ENCODE assay signal across 8 mouse cellular contexts in genomic region chr5:123993263-123994036, GRCm38 (mm10). TPM values are rescaled to one million over a fixed set of nuclear protein-coding genes. Genes with fewer than 3 reads are reported as not detected.
DNase-seq lines count a peak whose midpoint lies in the region; ATAC-seq lines count a peak whose summit lies in the region.

No protein-coding gene starts in this region.

- peaks cover 4% of the 10 kb centered on the region; the same call in 1 of the 2 replicates for H3K36me3 ChIP-seq in heart, embryonic 10.5 days
- no peaks in the 10 kb centered on the region for H3K36me3 ChIP-seq in hindbrain, embryonic 13.5 days

- H3K4me1 ChIP-seq in heart, embryonic 10.5 days = peaks cover 69% of the 10 kb centered on the region
- H3K4me1 ChIP-seq in hindbrain, embryonic 13.5 days (replicated peaks) = peaks cover 56% of the 10 kb centered on the region

- 60% methylated on average over 7 of the region's 7 CpGs for WGBS in heart, embryonic 10.5 days
- 52% methylated on average over 7 of the region's 7 CpGs for WGBS in hindbrain, embryonic 13.5 days

- peak; percentile 69 for ATAC-seq in hindbrain, embryonic 13.5 days (ENCODE audit: low FRiP score)

- no peak overlapping the region for H3K27ac ChIP-seq in heart, embryonic 10.5 days
- H3K27ac ChIP-seq in hindbrain, embryonic 13.5 days = peak overlapping the region; percentile 73

- no peak overlapping the region for H3K4me3 ChIP-seq in heart, embryonic 10.5 days
- no peak overlapping the region for H3K4me3 ChIP-seq in hindbrain, embryonic 13.5 days

- peak overlapping the region; percentile 19; the same call in 1 of the 2 replicates for H3K9ac ChIP-seq in hindbrain, embryonic 13.5 days

- H3K27me3 ChIP-seq in heart, embryonic 10.5 days (ENCODE audit: insufficient read depth, poor library complexity, severe bottlenecking) = peaks cover 6% of the 10 kb centered on the region; the same call in 1 of the 2 replicates
- H3K27me3 ChIP-seq in hindbrain, embryonic 13.5 days = peaks cover 46% of the 10 kb centered on the region

- DNase-seq in heart, adult 11 months = peak; percentile 98
- DNase-seq in heart, embryonic 10.5 days (ENCODE audit: low spot score) = no peak
- DNase-seq in cerebellum, postnatal 25 days = peak; percentile 68 to 80
- DNase-seq in lung, postnatal 14 days = peak; percentile 50
- no peak for DNase-seq in urinary bladder, postnatal 10 days (ENCODE audit: low spot score)
- no peak for DNase-seq in B cell, adult 2 months
- no peak for DNase-seq in adrenal gland, adult 2 months

- no peaks in the 10 kb centered on the region for H3K9me3 ChIP-seq in heart, embryonic 10.5 days
- H3K9me3 ChIP-seq in hindbrain, embryonic 13.5 days = no peaks in the 10 kb centered on the region

- no peak overlapping the region for H3K4me2 ChIP-seq in hindbrain, embryonic 13.5 days

RNA-seq across cellular contexts. Expression of gene Hip1r, which starts 20.0 kb away (rescaled TPM):
- polyA plus RNA-seq in heart, embryonic 10.5 days (2016; fragmentation: Nextera tagmentation; extraction: Ambion mirVana) = 6.5 and 8.4 TPM in 2 replicates
- polyA plus RNA-seq in hindbrain, embryonic 13.5 days (2015; fragmentation: Nextera tagmentation; extraction: Ambion mirVana) = 21.4 and 25.5 TPM in 2 replicates
- 10 to 100 TPM; 16.4 to 19.3 TPM for total RNA-seq in adrenal gland, adult 2 months (2021)
- 6.5 and 10.4 TPM in 2 replicates for polyA plus RNA-seq in adrenal gland, adult 2 months (2012; rRNA removed)

RNA-seq across cellular contexts. Expression of gene Vps37b, which starts 38.6 kb away (rescaled TPM):
- 54.0 and 61.4 TPM in 2 replicates for polyA plus RNA-seq in heart, embryonic 10.5 days (2016; fragmentation: Nextera tagmentation; extraction: Ambion mirVana)
- polyA plus RNA-seq in hindbrain, embryonic 13.5 days (2015; fragmentation: Nextera tagmentation; extraction: Ambion mirVana) = 79.3 and 84.7 TPM in 2 replicates
- 100 to 1,000 TPM in 1 of 2 experiments, 10 to 100 TPM in 1; 65.8 to 146 TPM for total RNA-seq in adrenal gland, adult 2 months (2021)
- 198 and 208 TPM in 2 replicates for polyA plus RNA-seq in adrenal gland, adult 2 months (2012; rRNA removed)

Comparison
In these comparisons a context has a peak if more than half of its experiments do, and no peak if none do; other contexts are left out.
1. DNase-seq: peak in heart, adult 11 months (single experiment), cerebellum, postnatal 25 days (2 of 2) and lung, postnatal 14 days (single experiment); none in heart, embryonic 10.5 days (single experiment), urinary bladder, postnatal 10 days (single experiment), B cell, adult 2 months (0 of 2) and adrenal gland, adult 2 months (single experiment).